Mouse (Mus musculus): Measurements from ENCODE around the gene Ackr1. TPM values are rescaled to one million over a fixed set of nuclear protein-coding genes. Genes with fewer than 3 reads are reported as not detected.

Gene Ackr1
- polyA plus RNA-seq (2012; rRNA removed), result 13.7 and 16.6 TPM in 2 replicates

GRCm38 (mm10) chr1:173333312-173334253, at the start of gene Ackr1:
Ackr1 (minus strand) TSS chr1:173333750.
- DNase-seq (ENCODE audit: low spot score), result no peak

GRCm38 (mm10) chr1:173381436-173381835, 47.9 kb upstream of the Ackr1 start:
- DNase-seq (ENCODE audit: low spot score), result no peak

- DNase-seq (ENCODE audit: low spot score), result no peak
Observed at GRCm38 (mm10) chr1:173377380-173378112, 44.0 kb upstream of the Ackr1 start.

GRCm38 (mm10) chr1:173374020-173374419, 40.5 kb upstream of the Ackr1 start:
- no peak for DNase-seq (ENCODE audit: low spot score)

GRCm38 (mm10) chr1:173371586-173371985, 38.0 kb upstream of the Ackr1 start:
- no peak for DNase-seq (ENCODE audit: low spot score)

- DNase-seq (ENCODE audit: low spot score), result no peak
Observed at GRCm38 (mm10) chr1:173370456-173370855, 36.9 kb upstream of the Ackr1 start.

- DNase-seq (ENCODE audit: low spot score), result no peak
Observed at GRCm38 (mm10) chr1:173369611-173370010, 36.1 kb upstream of the Ackr1 start.

- no peak for DNase-seq (ENCODE audit: low spot score)
Observed at GRCm38 (mm10) chr1:173367356-173368046, 34.0 kb upstream of the Ackr1 start, which contains the start of gene Cadm3. Cadm3 (minus strand) TSS chr1:173367695.

- no peak for DNase-seq (ENCODE audit: low spot score)
Observed at GRCm38 (mm10) chr1:173366701-173367355, 33.3 kb upstream of the Ackr1 start.

GRCm38 (mm10) chr1:173365970-173366409, 32.4 kb upstream of the Ackr1 start:
- DNase-seq (ENCODE audit: low spot score), result no peak

GRCm38 (mm10) chr1:173364125-173364800, 30.7 kb upstream of the Ackr1 start:
- DNase-seq (ENCODE audit: low spot score), result no peak

GRCm38 (mm10) chr1:173363436-173363835, 29.9 kb upstream of the Ackr1 start:
- DNase-seq (ENCODE audit: low spot score), result no peak

- DNase-seq (ENCODE audit: low spot score), result no peak
Observed at GRCm38 (mm10) chr1:173361651-173362050, 28.1 kb upstream of the Ackr1 start.

- no peak for DNase-seq (ENCODE audit: low spot score)
Observed at GRCm38 (mm10) chr1:173359590-173360290, 26.2 kb upstream of the Ackr1 start.

- DNase-seq (ENCODE audit: low spot score), result no peak
Observed at GRCm38 (mm10) chr1:173357799-173358198, 24.2 kb upstream of the Ackr1 start.

GRCm38 (mm10) chr1:173356699-173357098, 23.1 kb upstream of the Ackr1 start:
- no peak for DNase-seq (ENCODE audit: low spot score)

- DNase-seq (ENCODE audit: low spot score), result no peak
Observed at GRCm38 (mm10) chr1:173355107-173355846, 21.7 kb upstream of the Ackr1 start.

- DNase-seq (ENCODE audit: low spot score), result no peak
Observed at GRCm38 (mm10) chr1:173350372-173350957, 16.9 kb upstream of the Ackr1 start, which contains the start of gene Aim2. Aim2 (plus strand) TSS chr1:173350879.

GRCm38 (mm10) chr1:173349946-173350345, 16.4 kb upstream of the Ackr1 start:
- DNase-seq (ENCODE audit: low spot score), result no peak
